Mouse (Mus musculus): ENCODE results near the gene Fbxo40. TPM values are rescaled to one million over a fixed set of nuclear protein-coding genes. Genes with fewer than 3 reads are reported as not detected.

The Fbxo40 gene
- polyA plus RNA-seq, 1 experiment from 2014 or later, result 10.4 TPM

DNA sequence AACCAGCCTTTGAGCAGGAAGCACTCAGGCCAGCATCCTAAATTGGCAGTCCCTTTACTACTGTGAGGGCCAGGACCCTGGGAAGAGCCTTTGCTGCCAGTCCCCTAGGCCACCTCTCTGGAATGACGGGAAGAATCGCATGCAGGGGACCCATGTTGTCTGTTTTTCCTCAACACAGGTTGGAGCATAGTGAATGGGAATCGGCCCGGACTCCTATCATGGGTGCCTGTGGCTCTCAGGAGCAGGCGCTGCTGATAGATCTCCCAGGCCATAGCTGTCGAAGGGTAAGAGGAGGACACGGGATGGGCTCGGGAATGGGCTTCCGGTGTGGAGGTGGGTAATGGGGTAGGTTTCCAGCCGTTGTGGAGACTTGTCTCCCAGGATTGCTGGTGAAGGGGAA lies 58.9 kb downstream of the Fbxo40 start:
- WGBS, result 78% methylated on average over 10 of the region's 10 CpGs
- Histone ChIP-seq H3K36me3 (peaks cover 68% of the 10 kb centered on the region), H3K9ac (no peak overlapping the region), H3K4me2 (no peak overlapping the region), H3K4me1 (replicated peaks) (peaks cover 12% of the 10 kb centered on the region; the same call in 1 of the 2 replicates), H3K27me3 (replicated peaks) (no peaks in the 10 kb centered on the region), H3K9me3 (replicated peaks) (no peaks in the 10 kb centered on the region), H3K4me3 (no peak overlapping the region), H3K27ac (ENCODE audit: poor library complexity, severe bottlenecking) (no peak overlapping the region)
- no peak for ATAC-seq (ENCODE audit: insufficient number of reproducible peaks, low FRiP score)

DNA sequence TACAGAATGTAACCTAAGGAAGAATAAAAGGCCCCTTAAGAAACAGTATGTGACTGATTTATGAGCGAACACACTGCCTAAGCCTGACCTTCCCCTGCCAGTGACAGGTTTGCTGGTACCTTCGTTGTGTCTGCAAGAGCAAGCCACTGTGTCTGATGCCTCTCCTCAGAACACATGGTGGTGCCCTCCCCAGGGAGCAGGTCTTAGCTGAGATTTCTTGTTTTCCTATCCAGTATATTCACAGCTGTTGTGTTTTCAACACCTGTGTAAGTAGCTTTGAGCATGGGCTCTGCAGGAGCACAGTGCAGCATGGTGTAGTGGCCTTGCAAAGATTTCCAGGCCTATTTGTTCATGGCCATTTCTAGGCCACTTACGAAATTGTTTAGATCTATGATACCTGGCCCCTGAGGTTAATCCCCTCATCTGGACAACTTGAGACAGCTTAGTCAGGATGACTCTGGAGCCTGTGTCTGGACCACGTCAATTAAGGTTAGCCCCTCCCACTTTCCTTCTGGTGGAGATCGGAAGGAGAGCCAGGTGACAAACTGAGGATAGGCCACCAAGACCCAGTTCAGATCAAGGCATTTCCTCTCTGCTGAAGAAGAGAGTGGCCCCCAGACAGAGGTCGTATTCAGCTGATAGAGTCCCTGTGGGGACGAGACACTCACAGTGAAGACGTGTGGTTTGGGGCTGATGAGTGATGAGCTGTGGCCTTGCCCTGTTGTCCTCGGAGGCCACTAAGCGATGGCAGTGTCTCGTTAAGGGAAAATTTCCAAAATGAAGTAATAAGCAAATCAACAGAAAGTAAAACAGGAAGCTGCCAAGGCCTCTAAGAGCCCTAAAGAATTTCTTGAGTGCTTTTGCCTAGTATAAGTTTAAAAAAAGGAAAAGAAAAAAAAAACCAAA lies 59.8 kb downstream of the Fbxo40 start:
- Histone ChIP-seq H3K9ac (no peak overlapping the region), H3K36me3 (peaks cover 77% of the 10 kb centered on the region), H3K4me2 (no peak overlapping the region), H3K27me3 (replicated peaks) (no peaks in the 10 kb centered on the region), H3K4me1 (replicated peaks) (peaks cover 12% of the 10 kb centered on the region; the same call in 1 of the 2 replicates), H3K9me3 (replicated peaks) (no peaks in the 10 kb centered on the region), H3K27ac (ENCODE audit: poor library complexity, severe bottlenecking) (no peak overlapping the region), H3K4me3 (no peak overlapping the region)
- no peak for ATAC-seq (ENCODE audit: insufficient number of reproducible peaks, low FRiP score)
- WGBS, result 60% methylated on average over 11 of the region's 11 CpGs

DNA sequence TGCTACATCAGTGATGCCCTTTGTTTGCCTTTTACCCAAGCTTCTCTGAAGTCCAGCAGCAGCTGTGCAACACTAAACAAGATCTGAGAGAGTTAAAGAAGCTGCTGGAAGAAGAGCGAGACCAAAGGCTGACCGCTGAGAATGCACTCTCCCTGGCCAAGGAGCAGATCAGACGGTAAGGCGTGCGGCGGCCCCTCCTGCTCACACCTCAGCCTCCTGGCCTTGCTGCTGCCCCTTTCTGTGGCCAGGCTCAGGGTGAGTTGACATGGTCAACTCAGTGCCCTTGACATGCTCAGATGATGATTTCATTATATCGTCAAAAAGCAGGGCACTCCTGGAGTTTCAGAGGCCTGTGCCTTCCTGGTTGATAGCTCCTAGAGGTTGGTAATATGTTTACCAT lies 61.1 kb downstream of the Fbxo40 start:
- Histone ChIP-seq H3K9ac (no peak overlapping the region), H3K4me2 (no peak overlapping the region), H3K4me3 (no peak overlapping the region), H3K9me3 (replicated peaks) (no peaks in the 10 kb centered on the region), H3K4me1 (replicated peaks) (peaks cover 6% of the 10 kb centered on the region; the same call in 1 of the 2 replicates), H3K27ac (ENCODE audit: poor library complexity, severe bottlenecking) (no peak overlapping the region), H3K36me3 (peaks cover 89% of the 10 kb centered on the region), H3K27me3 (replicated peaks) (no peaks in the 10 kb centered on the region)
- WGBS, result 92% methylated on average over 7 of the region's 7 CpGs
- no peak for ATAC-seq (ENCODE audit: insufficient number of reproducible peaks, low FRiP score)

DNA sequence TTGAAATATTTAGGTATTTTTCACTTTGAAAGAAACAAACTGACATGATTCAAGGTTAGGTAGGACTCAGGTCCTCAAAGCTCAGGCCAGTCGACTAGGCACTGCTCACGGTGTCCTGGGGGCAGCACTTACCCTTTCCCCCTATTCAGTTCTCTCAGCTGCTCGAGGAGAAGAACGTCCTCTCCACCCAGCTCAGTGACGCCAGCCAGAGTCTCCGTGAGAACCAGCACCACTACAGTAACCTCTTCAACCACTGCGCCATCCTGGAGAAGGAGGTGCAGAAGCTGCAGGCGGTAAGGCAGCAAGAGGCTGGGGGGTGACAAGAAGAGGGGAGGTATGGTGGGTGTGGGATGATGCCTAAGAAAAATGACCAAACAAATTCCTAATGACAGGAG lies 62.2 kb downstream of the Fbxo40 start:
- Histone ChIP-seq H3K4me3 (no peak overlapping the region), H3K9ac (no peak overlapping the region), H3K27me3 (replicated peaks) (no peaks in the 10 kb centered on the region), H3K36me3 (peaks cover 94% of the 10 kb centered on the region), H3K27ac (ENCODE audit: poor library complexity, severe bottlenecking) (no peak overlapping the region), H3K4me1 (replicated peaks) (no peaks in the 10 kb centered on the region), H3K4me2 (no peak overlapping the region), H3K9me3 (replicated peaks) (no peaks in the 10 kb centered on the region)
- WGBS, result 90% methylated on average over 8 of the region's 8 CpGs
- ATAC-seq (ENCODE audit: insufficient number of reproducible peaks, low FRiP score), result no peak

DNA sequence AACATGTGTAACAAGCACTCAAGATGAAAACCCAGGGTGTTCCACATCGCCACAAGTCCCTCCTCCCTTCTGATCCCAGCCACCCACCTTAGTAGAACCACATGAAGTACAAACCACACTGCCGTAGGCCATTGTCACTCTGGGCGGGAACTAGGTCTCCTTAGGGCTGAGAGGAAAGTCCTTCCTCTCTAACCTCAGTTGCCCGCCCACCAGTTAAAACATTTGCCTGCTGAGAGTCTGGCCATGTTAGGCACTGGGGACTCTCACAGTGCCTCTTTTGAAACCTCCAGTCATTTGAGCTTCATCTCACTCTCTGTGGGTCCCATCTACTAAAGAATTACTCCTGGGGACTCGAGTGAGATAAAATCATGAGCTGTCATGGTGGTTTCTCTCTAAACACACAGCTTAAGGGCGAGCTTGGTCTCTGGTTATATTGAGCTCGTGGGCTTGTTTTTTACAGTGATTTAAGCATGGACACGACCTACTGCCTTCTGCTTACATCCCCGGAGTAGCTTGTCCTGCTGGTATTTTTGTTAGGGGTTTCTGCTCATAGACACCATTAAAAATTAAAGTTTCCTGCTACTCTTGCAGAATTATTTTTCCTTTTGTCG lies 62.7 kb downstream of the Fbxo40 start:
- Histone ChIP-seq H3K4me1 (replicated peaks) (no peaks in the 10 kb centered on the region), H3K36me3 (peaks cover 90% of the 10 kb centered on the region), H3K9me3 (replicated peaks) (no peaks in the 10 kb centered on the region), H3K27me3 (replicated peaks) (no peaks in the 10 kb centered on the region), H3K27ac (ENCODE audit: poor library complexity, severe bottlenecking) (no peak overlapping the region), H3K4me3 (no peak overlapping the region), H3K4me2 (no peak overlapping the region), H3K9ac (no peak overlapping the region)
- 82% methylated on average over 10 of the region's 10 CpGs for whole genome bisulfite sequencing
- ATAC-seq (ENCODE audit: insufficient number of reproducible peaks, low FRiP score), result no peak

DNA sequence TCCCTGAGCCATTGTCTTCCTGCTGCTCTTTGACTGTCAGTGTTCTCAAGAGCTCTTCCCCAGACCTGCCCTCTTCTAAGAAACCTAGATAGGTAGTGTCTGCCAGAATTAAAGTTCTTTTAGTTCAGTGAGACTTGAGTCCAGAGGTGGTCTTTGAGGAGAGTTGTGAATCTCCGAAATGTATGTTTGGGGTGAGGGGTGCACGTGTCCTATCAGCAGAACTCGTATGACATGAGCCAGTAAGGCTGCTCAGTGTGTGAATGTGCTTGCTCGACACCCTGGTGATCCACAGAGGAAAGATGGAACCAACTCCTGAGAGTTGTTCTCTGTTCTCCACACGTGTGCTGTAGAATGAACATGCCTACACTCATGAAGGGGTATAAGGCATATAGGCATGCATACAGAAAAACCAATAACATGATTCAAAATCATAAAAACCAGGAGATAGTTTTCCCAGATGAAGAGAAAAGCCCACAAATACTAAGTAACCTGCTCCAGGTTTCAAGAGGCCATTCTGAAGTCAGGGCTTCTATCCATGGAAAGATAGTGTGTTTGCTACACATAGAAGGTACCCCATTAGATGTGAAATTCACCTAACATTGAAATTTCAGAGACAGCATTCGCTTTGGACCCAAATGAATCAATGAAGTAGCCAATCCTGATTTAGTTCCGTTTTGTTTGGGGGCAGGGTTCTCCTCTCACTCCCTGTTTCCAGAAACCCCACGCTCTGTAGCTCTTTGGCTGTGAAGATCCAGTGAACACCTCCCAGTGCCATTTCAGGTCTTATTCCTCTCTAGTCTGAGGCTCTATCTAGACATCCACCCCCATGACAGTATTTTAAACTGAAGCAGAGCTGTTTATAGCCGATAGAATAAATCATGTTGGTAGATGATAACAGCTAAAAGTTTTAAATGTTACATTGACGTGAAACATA lies 63.5 kb downstream of the Fbxo40 start:
- Histone ChIP-seq H3K4me3 (no peak overlapping the region), H3K4me1 (replicated peaks) (no peaks in the 10 kb centered on the region), H3K27me3 (replicated peaks) (no peaks in the 10 kb centered on the region), H3K27ac (ENCODE audit: poor library complexity, severe bottlenecking) (no peak overlapping the region), H3K9ac (no peak overlapping the region), H3K9me3 (replicated peaks) (no peaks in the 10 kb centered on the region), H3K36me3 (peaks cover 86% of the 10 kb centered on the region), H3K4me2 (no peak overlapping the region)
- no peak for ATAC-seq (ENCODE audit: insufficient number of reproducible peaks, low FRiP score)
- WGBS, result 88% methylated on average over 10 of the region's 10 CpGs

DNA sequence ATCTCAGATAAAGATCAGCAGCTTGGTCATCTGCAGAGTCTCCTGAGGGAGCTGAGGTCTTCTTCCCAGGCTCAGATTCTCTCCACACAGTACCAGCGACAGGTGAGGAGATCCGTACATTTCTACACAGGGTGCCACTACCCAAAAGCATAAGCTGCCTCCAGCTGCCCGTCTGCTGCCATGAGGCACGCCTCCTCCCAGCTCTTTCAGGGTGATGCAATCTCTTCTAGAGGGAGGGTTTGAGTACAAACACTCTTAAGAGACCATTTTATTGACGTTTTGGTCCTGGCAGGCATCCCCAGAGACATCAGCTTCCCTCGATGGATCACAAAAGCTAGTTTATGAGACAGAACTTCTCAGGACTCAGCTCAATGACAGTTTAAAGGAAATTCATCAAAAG lies 64.5 kb downstream of the Fbxo40 start:
- WGBS, result 82% methylated on average over 6 of the region's 6 CpGs
- ATAC-seq (ENCODE audit: insufficient number of reproducible peaks, low FRiP score), result no peak
- peaks cover 83% of the 10 kb centered on the region for H3K36me3 ChIP-seq

DNA sequence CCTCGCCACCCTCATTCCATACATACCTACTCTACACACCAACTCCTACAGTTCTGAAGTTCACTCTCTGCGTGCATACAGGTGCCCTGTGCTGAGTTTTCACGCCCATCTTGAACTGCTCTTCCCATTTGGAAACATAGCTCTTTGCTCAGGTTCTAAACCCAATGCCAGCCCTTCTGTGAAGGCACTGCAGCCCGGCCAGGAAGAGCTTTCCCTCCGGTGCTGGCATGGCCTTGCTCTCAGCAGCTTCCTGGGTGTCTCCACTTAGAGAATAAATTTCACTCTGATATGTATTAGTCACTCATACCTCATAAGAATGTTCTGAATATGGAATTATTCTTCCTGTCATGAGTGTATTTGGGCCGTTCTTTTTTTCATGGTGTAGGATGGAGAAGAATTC lies 64.9 kb downstream of the Fbxo40 start:
- Histone ChIP-seq H3K4me2 (no peak overlapping the region), H3K27me3 (replicated peaks) (no peaks in the 10 kb centered on the region), H3K4me1 (replicated peaks) (no peaks in the 10 kb centered on the region), H3K36me3 (peaks cover 79% of the 10 kb centered on the region), H3K27ac (ENCODE audit: poor library complexity, severe bottlenecking) (no peak overlapping the region), H3K9me3 (replicated peaks) (no peaks in the 10 kb centered on the region), H3K9ac (no peak overlapping the region), H3K4me3 (no peak overlapping the region)
- 85% methylated on average over 6 of the region's 6 CpGs for WGBS
- ATAC-seq (ENCODE audit: insufficient number of reproducible peaks, low FRiP score), result no peak

More for the DNA sequence above, 64.5 kb downstream of the Fbxo40 start:
- Histone ChIP-seq H3K9me3 (replicated peaks) (no peaks in the 10 kb centered on the region), H3K27ac (ENCODE audit: poor library complexity, severe bottlenecking) (no peak overlapping the region), H3K4me1 (replicated peaks) (no peaks in the 10 kb centered on the region), H3K4me3 (no peak overlapping the region), H3K27me3 (replicated peaks) (no peaks in the 10 kb centered on the region), H3K4me2 (no peak overlapping the region), H3K9ac (no peak overlapping the region)

DNA sequence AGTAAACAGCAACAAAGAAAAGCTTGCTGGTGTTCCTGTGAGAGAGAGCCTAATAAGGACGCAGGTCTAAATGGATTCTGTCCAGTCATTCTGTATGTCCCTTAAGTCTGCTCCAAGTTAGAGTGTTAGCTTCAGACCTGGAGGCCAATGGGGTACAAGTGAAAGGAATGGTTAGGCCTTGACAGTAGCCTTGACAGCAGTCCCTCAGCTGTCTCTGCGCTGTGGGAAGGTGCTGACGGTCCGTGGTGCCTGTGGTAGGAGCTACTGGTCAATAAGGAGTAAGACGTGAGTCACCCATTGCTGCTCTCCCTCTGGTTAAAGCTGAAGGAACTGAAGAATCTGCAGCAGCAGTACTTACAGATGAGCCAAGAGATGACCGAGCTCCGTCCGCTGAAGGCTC lies 66.0 kb downstream of the Fbxo40 start:
- H3K4me3 ChIP-seq, result no peak overlapping the region
- no peaks in the 10 kb centered on the region for H3K9me3 ChIP-seq (replicated peaks)
- H3K4me1 ChIP-seq (replicated peaks), result no peaks in the 10 kb centered on the region
- no peak overlapping the region for H3K4me2 ChIP-seq
- H3K9ac ChIP-seq, result no peak overlapping the region
- no peaks in the 10 kb centered on the region for H3K27me3 ChIP-seq (replicated peaks)
- no peak overlapping the region for H3K27ac ChIP-seq (ENCODE audit: poor library complexity, severe bottlenecking)
- H3K36me3 ChIP-seq, result peaks cover 78% of the 10 kb centered on the region
- 90% methylated on average over 8 of the region's 8 CpGs for WGBS
- ATAC-seq (ENCODE audit: insufficient number of reproducible peaks, low FRiP score), result no peak

DNA sequence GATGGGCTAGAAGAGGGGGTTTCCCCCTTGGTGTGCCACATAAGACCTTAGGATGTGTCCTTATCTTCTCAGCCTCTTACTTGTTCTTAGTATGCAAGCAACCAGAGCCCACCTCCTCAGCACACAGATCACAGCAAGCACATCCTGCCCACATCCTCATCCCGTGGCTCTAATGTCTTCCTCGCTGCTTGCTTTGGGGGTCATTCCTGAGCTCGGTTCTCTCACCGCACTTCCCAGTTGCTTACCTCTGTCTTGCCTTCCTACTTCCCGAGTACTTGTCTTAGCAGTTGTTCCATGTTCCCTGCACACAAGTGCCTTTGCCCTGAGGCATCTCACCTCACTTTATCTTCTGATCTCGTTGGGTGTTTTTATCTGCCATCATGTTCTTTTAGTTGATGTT lies 68.3 kb downstream of the Fbxo40 start:
- peaks cover 76% of the 10 kb centered on the region for H3K36me3 ChIP-seq
- no peak for ATAC-seq (ENCODE audit: insufficient number of reproducible peaks, low FRiP score)
- WGBS, result 81% methylated on average over 6 of the region's 6 CpGs

More for the DNA sequence above, 68.3 kb downstream of the Fbxo40 start:
- H3K9ac ChIP-seq, result no peak overlapping the region
- no peak overlapping the region for H3K27ac ChIP-seq (ENCODE audit: poor library complexity, severe bottlenecking)
- no peaks in the 10 kb centered on the region for H3K4me1 ChIP-seq (replicated peaks)
- no peak overlapping the region for H3K4me2 ChIP-seq
- no peaks in the 10 kb centered on the region for H3K9me3 ChIP-seq (replicated peaks)
- H3K4me3 ChIP-seq, result no peak overlapping the region
- no peaks in the 10 kb centered on the region for H3K27me3 ChIP-seq (replicated peaks)
